Mouse (Mus musculus) c-Kit-positive CD71-positive TER-119-negative erythroid progenitor cells, embryonic 14.5 days (primary cell): ENCODE measurements at regions not wholly inside any gene's neighbourhood (a gene's known extent, or its start where the extent isn't known, plus 50 kb on each side); places are given as distances from the start of the nearest gene placed in this dataset.

Experiments
- DNase-seq: peaks from one replicate; pipeline ENCODE4 v3.0.0-alpha.2; 2013; ENCODE audit warnings: low read depth

DNA sequence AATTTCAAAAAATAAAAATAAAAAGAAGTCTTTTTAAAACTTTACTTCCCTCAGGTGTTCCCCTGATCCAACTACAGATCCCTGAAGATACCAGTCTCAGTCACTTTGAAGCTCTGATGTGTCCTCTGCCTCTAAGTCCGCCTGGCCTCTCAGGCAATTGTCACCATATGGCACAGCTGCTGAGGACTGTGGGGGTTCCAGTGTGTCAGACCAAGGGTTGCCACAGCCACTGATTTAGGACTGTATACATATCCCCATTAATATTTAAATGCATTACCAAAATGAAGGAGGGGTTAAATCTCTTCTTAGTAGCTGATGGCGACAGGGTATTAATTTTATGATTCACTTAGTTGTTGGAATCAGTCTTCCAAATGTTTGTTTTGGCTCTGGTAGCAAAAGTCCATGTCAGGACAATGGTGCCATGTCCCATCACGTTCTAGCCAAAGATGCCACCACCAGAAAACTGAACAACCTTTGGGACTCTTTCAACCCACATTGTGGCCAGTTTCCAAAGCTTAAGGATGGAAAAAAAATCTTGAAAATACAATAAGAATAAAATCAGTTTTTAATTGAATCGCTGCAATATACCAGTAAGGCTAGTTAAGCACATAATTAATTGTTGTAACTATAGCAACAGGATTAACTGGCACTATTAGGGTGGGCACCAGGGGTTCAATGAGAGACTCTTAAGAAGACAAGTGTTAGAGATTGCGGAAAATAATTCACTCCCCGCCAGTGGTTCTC lies 62.5 kb downstream of the Arrdc4 start:
- no peak for DNase-seq

DNA sequence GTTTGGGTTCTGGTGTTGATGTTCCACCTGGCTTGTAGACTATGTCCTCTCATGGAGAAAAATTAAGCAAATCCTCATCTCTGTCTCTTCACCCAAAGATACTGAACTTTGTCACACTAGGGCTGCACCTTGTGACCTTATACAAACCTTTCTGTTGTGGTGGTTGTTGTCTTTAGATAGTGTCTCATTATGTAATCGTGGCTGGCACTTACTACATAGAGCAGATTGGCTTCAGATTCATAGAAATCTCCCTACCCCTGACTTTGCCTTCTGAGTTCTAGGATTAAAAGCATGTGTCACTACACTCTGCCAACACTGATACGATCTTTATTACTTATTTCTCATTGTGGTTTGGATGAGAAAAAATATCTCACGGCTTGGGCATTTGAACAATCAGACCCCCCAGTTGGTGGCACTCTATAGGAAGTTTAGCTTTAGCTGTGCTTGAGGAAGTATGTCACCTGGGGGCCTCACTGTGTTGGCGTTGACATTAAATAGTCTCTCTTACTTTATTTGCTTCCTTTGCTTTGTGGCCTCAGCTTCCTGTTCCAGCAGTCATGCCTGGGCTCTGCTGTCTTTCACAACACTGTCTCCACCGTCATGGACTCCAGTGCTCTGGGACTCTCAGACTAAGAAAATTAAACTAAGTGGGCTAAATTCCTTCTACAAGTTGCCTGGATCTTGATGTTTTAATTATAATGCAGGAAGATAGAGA lies 66.0 kb downstream of the Arrdc4 start:
- DNase-seq = no peak

DNA sequence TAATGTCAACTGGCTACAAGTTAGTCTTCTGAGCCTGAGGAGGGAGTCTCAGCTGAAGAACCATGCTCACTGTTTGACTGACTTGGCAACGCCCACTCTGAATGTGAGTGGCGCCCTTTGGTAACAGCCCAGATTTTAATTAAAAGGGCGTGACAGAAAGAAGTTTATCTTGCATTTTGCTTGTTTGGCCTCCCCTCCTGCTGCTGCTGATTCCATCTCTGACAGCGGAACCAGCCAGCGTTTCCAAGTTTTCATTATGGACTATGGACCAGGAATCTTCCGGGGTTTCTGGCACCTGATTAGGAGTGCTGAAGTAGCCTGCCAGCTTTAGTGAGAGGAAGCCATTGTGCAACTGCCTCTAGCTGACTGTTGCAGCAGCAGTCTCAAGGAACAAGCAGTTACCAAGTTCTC lies 66.7 kb downstream of the Arrdc4 start:
- DNase-seq = no peak

DNA sequence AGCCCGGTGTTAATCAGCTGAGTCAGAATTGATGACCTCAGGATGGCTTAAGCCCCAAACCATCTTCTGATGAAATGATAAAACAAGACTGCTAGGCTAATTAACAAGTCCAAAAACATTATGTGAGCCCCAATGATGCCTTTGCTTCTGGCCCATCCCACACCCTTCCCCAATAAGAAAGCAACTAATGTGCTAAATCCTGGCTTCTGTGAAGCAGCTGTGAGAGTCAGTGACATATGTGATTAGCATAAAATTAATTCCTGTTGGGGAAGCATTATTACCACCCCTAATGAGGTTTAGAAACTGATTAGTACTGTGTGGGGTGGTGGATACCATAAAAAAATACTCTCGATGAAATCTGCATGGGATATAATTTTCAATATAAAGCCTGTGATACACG lies 69.3 kb downstream of the Arrdc4 start:
- no peak for DNase-seq

DNA sequence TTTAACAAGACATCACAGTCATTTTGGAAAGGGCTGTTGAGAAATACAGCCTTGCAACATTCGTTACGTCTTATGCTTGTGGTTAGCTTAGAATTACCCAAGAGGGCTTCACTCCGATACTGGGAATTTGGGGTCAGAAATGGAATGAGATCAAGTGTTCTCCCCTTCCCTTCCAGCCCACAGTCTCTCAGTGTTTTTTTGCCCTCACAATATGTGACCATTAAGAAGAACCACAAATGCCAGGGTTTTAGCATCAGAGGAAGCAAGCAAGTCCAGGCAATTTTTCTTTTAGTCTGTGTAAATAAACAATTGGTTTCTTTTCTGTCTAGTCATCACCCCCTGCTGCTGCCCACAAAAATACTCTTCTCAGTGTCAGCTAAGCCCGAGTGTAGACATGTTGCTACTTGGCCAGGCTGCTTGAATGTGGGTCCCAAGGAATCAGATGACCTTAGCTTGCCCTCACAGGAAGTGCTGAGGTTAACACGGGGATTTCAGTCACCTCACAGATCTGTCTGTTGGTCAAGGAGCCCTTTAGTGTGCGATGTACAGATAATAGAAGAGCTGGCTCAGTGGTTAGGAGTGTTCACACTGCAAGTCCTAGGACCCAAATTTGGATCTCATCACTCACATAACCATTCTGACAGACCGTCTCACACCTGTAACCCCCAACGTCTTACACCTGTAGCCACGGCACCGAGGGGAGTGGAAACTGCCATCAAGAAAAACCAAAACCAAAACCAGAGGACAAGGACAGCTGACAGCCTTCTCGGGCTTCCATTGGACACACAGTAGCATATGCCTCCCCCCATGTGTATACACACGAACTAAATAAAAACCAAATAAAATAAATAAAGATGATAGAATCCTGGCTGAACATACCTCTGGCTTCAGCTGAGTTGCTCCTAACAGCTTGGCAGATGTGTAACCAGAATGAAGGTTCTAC lies 81.0 kb downstream of the Arrdc4 start:
- DNase-seq = no peak

DNA sequence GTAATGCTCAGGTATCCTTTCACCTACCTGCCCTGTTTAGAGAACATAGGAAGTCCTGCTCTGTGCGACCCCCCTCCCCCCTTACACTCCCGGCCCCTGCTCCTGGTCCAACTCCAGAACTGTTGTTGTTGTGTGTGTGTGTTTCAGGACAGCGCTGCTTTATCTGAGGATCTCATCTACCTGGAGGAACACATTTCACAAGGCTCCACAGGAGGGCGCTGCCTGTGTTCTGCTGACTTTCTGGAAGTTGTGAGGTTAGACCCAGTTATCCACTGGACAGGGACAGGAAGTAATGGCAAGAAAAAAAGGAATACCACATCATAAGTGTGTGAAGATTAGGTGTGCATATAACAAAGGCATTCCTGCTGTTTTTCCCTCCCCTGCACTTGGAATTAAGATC lies 81.8 kb downstream of the Arrdc4 start:
- DNase-seq = no peak

DNA sequence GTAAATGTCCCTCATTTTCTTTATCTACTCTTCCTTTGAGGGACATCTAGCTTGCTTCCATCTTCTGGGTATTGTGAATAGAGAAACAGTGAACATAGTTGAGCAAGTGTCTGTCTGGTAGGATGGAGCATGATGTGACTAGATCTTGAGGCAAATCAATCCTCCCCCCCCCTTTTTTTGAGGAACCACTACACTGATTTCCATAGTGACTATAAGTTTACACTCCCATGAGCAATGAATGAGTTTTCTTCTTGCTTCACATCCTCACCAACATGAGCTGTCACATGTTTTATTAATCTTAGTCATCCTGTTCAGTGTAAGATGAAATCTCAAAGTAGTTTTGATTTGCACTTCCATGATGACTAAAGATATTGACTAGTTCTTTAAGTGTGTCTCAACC lies 92.7 kb downstream of the Arrdc4 start:
- DNase-seq = no peak

DNA sequence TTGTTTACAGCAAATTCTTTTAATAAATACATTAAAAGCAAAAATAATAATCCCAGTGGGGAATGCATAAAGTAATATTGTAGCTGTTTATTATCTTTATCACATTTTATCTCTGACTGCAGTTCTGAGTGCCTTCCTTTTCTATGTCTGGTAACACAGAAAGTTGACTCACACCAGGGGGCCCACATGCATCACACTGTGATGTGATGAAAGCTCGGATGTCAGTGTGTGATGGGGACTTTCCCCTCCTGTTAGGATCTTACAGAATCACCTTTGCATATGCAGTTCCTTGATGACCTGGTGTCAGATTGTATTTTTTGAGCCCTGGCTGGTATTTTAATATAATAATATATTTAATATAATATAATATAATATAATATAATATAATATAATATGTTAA lies 95.5 kb downstream of the Arrdc4 start:
- DNase-seq = no peak

DNA sequence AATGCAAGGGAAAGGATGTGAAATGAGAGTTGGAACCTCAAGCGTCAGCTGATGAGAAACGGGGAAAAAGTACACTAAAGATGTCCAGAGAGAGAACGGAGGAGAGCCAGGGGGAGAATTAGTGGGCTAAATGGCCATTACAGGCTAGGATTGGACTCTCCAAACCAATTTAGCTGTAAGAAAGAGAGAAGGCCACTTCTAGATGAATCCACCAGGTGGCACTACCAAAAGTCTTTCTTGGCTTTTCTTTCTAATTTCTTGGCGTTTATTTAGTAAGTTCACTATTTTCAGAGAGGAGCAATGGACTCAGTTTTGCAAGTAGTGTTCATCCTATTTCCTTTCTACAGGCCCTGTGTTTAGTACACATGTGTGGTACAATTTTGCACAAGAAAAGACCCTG lies 97.6 kb downstream of the Arrdc4 start:
- DNase-seq = no peak

DNA sequence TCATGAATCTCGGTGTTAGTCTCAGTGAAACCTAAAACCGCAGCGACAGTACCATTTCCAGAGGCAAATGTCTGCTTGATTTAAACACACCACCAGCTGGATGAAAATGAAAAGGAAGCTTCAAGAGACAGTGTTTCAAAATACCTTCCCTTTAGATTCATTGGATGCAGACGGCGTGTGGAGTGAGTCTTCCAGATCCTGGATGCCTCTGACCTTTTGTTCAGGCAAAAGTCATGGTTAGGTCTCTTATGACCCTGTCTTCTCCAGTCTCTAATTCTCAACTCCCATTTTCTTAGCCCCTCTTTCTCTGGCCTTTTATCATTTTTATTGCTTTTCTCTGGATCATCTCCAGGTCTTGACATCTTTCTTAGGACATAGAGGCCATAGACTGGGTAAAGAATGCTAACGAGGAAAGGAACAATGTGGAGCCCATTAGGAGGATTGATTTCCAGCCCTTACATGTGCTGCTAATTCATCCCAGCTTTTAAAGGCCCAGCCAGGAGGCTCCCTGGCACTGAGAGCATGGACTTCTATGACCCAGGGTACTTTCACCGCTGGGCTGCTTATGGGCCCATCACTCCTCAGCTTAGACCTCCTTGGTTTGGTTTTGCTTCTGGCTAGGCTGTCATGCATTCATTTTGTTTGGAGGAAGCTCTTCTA lies 111.4 kb downstream of the Arrdc4 start:
- DNase-seq = no peak

DNA sequence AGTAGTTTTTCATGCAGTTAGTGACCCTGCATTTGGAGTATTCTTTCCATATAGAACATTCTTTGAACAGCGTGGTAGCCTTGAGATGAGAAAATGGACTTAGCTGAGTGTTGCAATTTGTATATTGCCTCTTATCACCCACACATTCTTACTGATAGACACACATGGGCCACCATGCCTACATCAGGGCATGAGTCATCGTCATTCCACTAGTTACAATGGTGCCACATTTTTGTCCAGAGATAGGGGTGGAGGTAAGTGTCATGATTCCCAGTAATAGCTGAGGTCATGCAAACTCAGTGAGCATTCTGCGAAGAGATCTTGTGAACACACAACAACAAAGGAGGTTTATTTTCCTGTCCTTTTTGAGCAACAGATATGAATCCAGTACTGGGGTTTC lies 128.0 kb downstream of the Arrdc4 start:
- no peak for DNase-seq

DNA sequence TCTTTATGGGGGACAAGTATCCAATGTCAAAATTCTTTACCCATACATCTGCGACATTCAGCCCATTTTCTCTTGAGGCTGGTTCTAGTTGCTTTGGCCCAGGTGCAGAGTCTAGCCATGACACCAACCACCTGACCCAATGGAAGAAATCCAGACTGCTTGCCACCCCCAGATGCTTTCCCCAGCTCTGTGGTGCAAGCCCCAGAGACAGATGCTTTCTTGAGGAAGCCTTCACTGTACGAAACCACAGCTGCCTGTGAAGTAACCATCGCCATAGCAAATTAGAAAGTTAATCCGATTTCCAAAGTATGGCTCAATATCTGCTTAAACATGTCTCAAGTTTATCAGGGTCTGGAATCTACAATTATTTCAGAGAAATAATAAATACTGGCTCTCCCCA lies 138.5 kb downstream of the Arrdc4 start:
- no peak for DNase-seq

DNA sequence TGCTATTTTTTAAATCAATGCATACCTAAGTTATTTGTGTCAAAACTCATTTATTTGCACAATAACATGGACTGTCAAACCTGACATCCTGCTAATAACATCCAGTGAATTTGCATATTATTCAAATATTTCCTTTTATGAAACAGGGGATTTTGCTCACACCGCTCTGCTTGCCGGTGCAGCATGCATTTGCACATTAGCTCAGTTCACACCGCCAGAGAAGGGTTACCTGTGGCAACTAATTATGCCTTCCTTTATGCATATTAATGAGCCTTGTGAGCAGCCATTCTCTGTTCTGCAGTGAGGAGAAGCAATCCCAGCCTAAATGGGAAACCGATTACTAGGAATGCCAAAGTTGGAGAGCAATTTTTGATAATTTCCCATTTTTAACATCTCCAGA lies 141.9 kb downstream of the Arrdc4 start:
- DNase-seq = no peak

DNA sequence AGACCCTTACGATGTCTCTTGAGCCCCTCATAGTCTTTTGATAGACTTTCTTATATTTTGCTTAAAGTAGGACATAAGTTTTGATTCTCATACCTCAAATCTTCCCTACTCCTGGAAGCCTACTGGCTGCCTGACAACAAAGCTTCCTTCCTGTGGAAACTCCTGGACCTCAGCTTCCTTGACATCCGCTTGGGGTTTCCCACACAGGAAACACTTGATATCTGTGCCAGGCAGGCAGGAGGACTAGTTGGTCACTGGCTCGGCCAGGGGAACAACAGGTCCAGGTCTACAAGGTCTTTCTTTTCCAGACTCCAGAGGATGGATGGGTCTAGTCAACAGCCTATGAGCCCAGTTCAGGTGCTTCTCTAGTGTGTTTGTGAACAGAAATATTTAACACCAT lies 142.8 kb downstream of the Arrdc4 start:
- no peak for DNase-seq

DNA sequence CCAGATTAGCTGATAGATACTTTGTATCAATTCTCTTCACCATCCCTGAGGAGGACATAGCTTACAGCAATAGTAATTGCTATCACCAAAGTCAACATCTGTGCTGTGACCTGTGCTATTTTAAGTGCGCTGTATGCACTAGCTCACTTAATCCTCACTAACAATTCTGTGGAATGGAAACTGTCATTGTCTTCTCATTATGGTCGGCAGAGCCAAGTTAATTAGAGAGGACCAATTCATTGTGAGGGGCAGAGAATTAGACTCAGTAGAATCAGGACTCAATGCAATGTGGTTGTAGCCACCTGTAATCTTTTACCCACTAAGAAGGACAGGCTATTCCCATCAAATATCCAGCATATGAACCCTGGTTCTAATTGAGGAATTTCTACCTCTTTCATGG lies 145.3 kb downstream of the Arrdc4 start:
- DNase-seq = no peak

DNA sequence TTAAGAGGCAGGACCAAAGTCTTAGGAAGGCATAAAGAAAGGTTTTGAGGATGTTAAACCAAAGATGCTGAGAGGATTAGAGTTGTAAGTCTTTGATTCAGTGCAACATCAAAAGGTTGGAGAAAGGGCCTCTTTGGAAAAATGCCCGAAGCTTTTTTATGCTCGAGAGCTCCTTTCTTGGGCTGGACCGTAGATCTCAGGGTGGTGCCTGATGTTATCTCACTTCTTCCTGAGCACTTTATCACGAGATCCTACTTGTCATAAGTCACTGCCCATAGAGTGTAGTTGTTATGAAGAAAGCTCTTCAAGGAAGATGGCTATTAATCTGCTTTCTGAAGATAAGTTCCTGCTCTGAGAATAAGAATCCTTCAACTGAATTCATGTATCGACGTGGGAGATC lies 147.0 kb downstream of the Arrdc4 start:
- DNase-seq = no peak

DNA sequence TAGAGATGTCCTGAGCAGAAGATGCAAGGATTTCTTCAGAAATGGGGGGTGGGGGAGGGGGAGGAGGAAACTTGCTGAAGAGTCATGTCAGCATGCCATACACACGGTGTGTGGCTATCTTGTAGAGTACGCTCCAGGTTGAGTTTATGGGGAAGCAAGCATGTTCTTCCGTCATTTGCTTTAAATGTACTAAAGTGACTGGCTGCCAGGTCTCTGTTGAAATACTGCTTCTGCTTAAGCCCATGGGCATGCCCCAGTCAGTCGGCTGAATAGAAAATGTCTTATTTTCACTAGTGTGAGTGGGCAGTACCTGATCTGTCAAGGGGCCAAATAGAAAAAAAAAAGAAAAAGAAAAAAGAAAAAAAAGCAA lies 155.0 kb downstream of the Arrdc4 start:
- DNase-seq = no peak

DNA sequence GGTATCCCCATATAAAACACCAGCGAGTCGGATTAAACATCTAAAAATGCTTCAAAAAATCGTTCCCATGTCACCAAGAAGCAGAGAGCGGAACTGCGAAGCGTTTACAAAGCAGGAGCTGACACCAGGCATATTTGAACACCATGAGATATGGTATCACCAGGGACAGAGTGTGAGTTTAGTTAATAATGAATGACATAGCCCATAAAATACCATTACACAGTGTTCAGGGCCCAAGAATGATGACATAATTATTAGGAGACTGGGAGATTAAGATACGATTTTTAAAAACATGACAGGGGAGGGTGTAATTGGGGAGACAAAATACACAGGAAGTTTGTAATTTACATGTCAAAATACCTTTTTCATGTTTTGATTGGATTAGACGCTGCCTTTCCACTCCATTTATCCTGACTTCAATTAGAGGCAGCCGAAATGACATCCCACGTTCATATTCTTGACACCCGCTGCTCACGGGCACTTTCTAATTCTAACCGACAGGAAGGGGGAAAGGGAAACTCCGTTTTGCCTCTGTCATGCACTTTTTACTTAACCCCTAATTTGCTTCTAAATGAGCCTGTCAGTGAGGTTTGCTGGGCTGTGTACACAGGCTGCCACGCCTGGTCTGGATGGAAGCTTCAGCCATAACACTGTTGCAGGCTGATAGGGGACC lies 155.6 kb downstream of the Arrdc4 start:
- no peak for DNase-seq

DNA sequence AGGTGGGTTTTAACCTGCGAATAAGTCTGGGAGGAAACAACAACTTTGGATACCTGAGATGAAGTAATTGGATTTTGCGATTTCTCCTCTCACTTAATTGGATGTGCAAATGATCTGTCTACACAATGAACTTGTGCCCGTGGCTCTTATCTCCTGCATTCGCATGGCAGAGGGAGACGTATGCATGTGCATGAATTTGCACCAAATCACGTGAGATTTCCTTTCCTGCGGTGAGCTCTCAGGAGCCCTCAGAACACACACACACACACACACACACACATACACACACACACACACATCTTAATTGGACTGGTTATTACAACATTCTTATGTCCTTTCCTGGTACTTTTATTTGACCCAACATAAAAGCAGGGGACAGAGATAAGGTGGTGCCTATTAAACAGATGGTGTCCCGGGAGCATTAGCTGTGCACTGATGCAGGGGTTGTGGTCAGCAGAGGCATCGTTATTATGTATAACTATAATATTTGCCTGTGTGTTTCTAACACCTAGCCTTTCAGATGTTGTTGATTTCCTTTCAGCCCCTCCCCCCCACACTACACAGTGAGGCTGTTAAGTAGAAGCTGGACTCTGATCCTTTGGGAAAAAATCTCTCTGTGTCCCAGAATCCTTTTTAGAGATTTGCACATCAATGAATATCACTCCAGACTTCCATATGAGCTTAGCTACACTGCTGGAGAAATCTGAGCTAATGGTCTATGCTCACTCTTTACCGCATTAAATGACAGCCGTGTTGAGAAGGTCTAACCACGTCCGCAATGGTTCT lies 166.3 kb downstream of the Arrdc4 start:
- no peak for DNase-seq

DNA sequence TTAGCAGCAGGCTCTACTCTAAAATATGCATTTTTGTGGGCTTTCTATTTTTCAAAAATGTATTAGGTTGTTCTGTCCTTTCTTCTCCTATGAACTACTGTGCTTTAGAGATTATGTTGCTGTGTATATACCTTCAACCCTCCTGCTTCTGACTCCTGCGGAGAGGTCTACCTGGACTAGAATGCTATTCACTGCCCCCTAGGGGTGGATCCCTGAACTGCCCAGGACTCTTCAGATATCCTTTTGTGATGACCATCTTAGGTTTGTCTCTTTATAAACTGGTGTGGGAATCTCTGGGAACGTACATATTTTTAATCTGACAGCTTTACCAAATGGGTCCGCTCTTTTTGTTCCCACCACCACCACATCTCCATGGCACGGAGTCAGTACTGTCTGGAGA lies 168.4 kb downstream of the Arrdc4 start:
- peak; percentile 14 for DNase-seq

DNA sequence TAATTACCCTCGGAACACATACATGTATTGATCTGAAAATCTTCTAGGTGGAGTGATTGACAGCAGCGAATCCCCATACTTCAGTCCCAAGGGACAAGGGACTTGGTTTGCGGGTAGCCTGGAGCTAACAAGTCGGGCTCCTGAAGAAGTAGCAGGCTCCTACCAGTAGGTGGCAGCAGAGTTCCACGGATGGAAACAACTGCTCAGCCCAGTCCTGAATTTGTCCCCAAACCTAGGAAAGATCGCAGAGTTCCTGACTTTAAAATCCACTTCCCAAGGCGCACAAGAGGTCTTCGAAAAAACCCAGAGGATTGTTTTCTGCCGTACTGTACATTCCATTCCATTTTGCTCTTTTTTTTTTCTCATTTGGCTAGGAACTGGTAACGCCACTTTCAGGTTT lies 169.4 kb downstream of the Arrdc4 start:
- DNase-seq = peak; percentile 49
